Mouse (Mus musculus): ENCODE data around the gene Pradc1.

Gene Pradc1

GRCm38 (mm10) chr6:85451664-85452410 is at the start of gene Pradc1:
TSS of gene Pradc1 (minus strand) at chr6:85451970.
- peak; percentile 99 for DNase-seq (ENCODE audit: low spot score in 2 of 2)

DNA sequence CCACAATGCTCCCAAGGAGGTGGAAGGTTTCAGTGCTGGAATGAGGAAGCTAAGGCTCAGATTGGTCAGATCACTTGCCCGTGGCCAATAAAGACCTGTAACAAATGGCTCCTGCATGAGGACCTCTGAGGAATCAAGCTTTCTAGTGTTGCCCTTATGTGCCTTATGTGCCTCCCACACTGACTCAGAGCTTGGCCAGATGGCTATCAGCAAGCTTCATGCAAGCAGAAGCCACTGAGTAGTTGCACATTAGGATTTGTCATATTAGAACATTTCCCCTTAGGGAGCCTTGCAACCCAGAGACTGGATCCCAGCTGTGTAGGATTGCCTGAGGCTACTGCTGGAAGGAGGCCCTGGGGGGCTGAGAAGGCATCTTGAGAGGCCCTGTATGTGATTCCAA is 48.6 kb upstream of the Pradc1 start:
- DNase-seq (ENCODE audit: low spot score in 2 of 2), result no peak

GRCm38 (mm10) chr6:85498147-85498546 is 46.4 kb upstream of the Pradc1 start:
- DNase-seq (ENCODE audit: low spot score in 2 of 2), result no peak

- DNase-seq (ENCODE audit: low spot score in 2 of 2), result no peak
These were observed 45.2 kb upstream of the Pradc1 start for GRCm38 (mm10) chr6:85496976-85497375.

DNA sequence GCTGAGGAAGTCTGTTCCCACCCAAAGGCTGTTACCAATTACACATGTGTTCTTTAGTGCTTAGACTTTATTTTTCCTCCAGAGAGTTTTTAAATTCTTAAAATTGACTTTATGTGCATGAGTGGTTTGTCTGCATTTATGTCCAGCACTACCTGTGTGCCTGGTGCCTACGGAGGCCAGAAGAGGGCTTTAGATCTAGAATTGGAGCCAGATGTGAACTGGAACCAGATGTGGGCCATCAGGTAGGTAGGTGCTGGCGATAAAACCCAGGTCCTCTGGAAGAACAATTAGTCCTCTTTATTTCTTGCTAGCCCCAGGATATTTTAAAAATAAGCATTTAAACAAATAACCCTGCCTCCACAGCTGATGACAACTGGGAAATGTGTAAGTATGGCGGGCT is 39.8 kb upstream of the Pradc1 start:
- no peak for DNase-seq (ENCODE audit: low spot score in 2 of 2)

- DNase-seq (ENCODE audit: low spot score in 2 of 2), result no peak
These were observed 38.5 kb upstream of the Pradc1 start for GRCm38 (mm10) chr6:85490252-85490651.

DNA sequence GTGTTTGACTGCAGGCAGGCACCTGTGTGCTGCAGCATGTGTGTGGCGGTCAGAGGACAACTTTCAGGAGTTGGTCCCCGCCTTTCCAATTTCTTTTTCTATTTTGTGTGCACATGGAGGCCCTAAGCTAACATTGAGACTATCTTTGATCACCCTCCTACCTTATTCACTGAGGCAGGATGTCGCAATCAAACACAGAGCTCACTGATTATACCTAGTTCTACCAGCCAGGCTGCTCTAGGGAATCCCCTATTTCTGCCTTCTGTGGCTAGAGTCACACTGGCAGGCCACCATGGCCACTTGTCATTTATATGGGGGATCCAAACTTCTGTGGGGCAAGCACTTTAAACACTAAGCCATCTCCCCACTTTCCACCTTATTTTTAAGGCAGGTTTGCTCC is 37.9 kb upstream of the Pradc1 start:
- no peak for DNase-seq (ENCODE audit: low spot score in 2 of 2)

DNA sequence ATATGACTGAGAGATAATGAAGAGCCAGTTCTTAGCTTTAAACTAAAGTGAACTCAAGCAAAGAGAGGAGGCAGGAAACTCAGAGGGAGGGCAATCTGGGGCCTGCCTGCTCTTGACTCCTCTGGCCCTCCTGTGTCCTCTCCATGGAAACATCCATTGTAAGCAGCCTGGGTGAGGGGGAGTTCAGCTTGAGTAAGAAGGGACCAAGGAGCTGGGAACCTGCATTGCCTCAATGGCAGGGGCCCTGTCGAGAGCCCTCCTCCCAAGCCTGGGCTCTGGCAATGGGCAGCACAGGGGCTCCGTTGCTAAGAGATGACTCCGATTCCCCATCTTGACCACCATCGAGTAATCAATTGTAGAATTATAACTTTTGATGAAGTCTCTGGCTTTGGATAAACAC is 36.7 kb upstream of the Pradc1 start:
- no peak for DNase-seq (ENCODE audit: low spot score in 2 of 2)

DNA sequence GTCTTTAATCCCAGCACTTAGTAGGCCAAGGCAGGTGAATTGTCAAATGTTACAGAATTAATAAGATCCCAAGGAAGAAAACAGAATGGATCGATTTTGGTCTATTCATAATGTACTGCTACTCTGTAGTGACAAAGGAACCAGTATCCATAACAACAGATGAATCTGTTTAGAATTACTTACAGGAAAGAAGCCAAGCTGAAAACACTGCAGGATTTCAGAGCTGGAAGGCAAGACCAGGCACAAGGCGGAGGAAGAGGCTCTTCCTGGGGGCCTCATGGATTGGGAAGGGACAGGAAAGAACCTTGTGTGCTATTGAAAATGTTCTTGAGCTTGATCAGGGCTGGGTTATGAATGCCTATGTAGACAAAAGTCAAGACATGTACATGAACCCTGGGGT is 34.0 kb upstream of the Pradc1 start:
- DNase-seq (ENCODE audit: low spot score in 2 of 2), result no peak

DNA sequence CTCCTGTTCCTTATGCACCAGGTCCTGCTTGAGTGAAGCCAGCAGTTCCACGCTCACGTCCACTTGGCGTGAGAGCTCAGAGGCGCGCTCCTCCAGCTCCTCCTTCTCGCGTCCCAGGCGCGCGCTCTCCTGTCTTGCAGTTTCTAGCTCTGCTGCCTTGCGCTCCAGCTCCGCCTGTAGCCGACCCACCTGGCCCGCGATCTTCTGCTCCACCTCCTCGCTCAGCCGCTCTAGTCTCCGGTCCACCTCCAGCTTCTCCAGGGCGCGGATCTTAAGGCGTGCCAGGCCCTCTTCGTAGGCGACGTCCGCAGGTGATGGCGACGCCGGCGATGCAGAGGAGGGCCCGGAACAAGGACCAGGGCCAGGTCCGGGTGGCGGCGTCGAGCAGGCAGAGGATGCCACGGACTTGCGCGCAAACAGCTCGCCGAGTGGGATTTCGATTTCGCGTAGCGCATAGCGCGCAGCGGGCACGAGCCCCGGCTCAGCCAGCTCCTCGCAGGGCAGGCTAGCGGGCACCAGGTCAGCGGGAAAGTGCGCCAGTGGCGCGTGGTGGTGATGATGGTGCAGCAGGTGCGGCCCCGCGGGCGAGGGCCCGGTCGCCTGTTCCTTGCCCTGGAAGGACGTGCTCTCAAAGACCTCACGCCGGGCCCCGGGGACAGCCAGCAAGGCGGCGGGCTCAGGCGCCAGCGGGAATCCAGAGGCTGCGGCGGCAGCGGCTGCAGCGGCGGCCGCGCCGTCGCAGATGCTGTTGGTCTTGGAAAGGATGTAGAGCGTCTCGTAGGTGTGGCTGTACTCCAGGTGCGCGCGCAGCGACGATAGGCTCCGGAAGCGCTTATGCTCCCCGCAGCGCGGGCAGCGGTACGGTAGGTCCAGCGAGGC is 32.3 kb upstream of the Pradc1 start:
- DNase-seq (ENCODE audit: low spot score in 2 of 2), result peak in 1 of 2 experiments; percentile 34

DNA sequence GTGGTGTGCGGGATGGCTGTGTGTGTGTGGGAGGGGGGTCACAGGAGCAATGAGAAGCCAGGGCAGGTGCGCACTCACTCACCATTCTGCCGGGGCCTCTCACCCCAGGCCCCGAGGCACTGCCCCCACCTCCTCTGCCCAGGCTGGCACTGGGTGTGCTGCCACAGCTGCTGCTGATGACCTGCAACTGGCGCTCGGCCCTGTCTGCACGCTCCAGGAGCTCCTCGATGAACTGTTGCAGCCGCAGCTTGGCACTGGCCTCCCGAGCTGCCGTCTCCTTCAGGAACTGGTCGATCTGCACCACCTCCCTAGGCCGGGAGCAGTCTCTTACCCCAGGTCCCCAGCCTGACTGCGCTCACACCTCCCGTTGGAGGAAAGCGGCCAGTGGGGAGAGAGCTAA is 28.9 kb upstream of the Pradc1 start:
- DNase-seq (ENCODE audit: low spot score in 2 of 2), result no peak

GRCm38 (mm10) chr6:85479979-85480378 is 28.2 kb upstream of the Pradc1 start:
- DNase-seq (ENCODE audit: low spot score in 2 of 2), result no peak

DNA sequence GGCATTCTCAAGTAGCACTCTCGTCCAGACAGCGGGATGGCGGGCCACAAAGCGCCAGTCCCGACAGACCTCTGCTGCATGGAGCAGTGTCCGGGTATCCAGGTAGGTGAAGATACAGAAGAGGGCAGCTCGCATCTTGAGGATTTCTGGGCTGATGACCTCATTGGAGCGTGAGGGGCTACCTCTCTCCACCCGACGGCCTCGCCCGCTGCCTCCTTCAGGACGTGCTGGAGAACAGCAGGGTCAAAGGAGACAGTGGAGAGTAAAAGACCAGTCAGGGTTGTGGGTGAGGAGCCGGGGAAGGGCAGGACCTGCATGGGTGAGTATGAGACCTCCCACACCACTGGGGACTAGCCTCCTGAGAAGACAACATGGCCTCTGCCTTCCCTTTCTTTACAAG is 26.6 kb upstream of the Pradc1 start:
- DNase-seq (ENCODE audit: low spot score in 2 of 2), result no peak

DNA sequence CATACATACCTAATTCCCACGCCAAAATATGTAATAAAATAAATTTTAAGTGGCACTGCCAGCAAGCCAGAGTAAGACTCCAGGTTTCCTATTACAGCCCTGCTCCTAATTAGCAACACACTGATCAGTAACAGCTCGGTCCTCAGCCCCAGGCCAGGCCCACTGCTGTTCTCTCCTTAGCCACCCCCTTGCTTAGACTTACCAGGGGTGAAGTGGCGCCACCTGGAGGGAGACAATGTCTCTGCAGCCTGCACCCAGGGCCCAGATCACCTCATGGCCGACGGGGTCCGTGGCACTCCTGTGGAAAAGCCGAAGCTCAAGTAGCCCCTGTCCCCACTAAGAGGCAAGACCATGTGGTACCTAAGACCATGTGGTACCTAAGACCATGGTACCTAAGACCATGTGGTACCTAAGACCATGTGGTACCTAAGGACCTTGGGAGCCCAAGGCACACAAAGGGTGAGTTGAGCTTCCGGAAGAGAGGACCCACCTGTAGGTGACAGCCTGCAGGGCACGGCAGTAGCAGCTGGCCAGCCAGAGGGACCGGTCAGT is 25.7 kb upstream of the Pradc1 start:
- no peak for DNase-seq (ENCODE audit: low spot score in 2 of 2)

- no peak for DNase-seq (ENCODE audit: low spot score in 2 of 2)
These were observed 23.8 kb upstream of the Pradc1 start for GRCm38 (mm10) chr6:85475581-85475980.

GRCm38 (mm10) chr6:85472542-85472941 is 20.8 kb upstream of the Pradc1 start:
- DNase-seq (ENCODE audit: low spot score in 2 of 2), result no peak

DNA sequence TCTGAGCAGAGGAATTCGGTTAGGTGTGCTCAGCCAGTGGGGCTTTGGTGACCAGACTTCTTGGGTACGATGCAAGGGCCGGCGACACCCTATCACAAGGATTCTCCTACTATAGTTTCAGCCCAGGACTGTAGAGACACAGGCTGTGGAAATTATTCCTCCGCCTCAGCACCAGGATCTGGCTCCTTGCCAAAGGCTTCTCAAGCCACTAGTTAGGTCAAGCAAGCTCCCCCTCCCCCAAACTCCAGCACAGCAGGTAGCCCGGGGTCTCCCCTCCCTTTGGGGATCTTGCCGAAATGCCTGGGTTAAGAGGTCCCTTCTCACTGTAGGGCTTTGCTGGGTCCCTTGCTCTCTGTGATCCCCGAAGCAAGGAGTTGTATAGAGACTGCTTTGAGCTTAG is 20.2 kb upstream of the Pradc1 start:
- DNase-seq (ENCODE audit: low spot score in 2 of 2), result no peak

DNA sequence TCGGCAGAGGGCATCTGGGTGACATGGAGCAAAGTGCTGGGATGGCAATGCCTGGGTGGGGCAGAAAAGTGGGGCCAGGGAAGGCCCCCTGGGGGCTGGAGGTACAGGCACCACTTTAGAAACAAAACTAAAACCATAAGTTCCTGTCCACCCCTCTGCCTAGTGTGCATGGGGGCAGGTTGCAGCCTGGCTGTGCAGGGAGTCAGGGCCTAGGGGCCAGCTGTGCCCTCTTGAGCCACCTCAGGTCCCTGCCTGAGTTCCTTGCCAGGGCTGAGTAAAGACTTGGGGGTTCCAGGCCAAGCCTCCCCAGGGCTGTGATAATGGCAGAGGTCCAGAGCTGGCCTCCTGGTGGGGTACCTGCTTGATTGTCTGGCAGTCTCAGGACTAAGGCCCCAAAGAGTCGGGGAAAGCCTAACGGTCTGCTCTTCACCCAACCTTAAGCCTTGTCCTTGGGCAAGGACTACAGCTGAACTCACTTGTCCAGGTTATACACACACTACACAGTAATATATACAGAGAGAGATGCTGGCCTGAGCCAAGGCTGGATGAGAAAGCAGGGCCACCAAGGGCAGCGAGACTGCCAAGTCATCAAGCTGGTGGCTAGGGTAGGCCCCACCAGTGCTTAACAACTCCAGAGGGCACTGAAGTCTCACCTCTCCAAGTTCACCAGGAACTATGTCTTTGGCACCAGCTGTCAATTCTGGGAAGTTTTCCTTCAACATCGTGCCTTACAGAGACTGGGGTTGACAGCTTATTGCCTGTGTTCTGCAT is 18.1 kb upstream of the Pradc1 start:
- no peak for DNase-seq (ENCODE audit: low spot score in 2 of 2)

- peak in 1 of 2 experiments; percentile 45 for DNase-seq (ENCODE audit: low spot score in 2 of 2)
These were observed 13.6 kb upstream of the Pradc1 start for GRCm38 (mm10) chr6:85465381-85465780.

DNA sequence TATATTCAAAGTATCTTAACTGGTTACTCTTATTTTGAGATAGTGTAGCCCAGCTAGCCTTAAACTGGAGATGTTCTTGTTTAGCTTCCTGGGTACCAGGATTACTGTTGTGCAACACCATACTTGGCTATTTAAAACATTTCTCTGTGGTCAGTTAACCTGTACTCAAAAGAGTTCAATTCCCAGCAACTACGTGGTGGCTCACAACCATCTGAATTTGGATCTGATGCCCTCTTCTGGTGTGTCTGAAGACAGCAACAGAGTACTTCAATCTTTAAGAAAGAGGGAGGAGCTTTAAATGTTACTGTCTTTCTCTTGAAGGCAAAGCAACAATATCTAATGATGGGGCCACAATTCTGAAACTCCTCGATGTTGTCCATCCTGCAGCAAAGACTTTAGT is 7.9 kb upstream of the Pradc1 start:
- no peak for DNase-seq (ENCODE audit: low spot score in 2 of 2)

GRCm38 (mm10) chr6:85452816-85453215 is 1.0 kb upstream of the Pradc1 start:
- DNase-seq (ENCODE audit: low spot score in 2 of 2), result no peak

GRCm38 (mm10) chr6:85452411-85452665 is 568 bp upstream of the Pradc1 start:
- DNase-seq (ENCODE audit: low spot score in 2 of 2), result no peak
